Comparison of ENCODE assay signal across 9 mouse cellular contexts in the genomic region with DNA sequence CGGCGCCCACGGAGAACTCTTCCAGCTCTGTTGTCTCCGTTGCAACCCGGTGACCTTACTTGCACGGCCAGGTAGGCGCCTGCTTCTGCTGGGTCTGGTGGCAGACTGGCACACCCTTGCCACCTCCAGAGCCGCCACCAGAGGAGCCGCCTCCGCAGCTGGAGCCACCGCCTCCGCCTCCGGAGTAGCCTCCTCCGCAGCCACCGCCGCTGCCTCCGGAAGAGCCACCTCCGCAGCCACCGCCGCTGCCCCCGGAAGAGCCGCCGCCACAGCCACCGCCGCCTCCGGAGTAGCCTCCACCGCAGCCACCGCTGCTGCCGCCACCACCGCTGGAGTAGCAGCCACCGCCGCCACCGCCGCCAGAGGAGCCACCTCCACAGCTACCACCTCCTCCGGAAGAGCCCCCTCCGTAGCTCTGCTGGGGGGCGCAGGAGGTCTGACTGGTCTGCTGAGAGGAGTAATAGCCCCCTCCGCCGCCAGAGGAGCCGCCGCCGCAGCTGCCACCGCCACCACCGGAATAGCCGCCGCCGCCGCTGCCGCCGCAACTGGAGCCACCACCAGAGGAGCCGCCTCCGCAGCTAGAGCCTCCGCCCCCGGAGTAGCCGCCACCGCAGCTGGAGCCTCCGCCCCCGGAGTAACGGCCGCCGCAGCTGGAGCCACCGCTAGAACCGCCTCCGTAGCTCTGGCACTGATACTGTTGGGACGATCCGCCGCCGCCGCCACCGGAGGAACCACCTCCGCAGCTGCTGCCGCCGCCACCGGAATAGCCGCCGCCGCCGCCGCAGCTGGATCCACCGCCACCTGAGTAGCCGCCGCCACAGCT. TPM values are rescaled to one million over a fixed set of nuclear protein-coding genes. Genes with fewer than 3 reads are reported as not detected.
DNase-seq lines count a peak whose midpoint lies in the region; ATAC-seq and TF ChIP-seq lines count a peak whose summit lies in the region.
"Had no signal": no experiment of that assay in that cellular context is flagged by ENCODE, and none has a peak within 500 bp of the region (broad histone marks: within the 10 kb centered on the region; RNA-seq: fewer than 3 reads in every experiment).

No protein-coding gene starts in this region.

- intact Hi-C loops in heart, postnatal 25 days (cut with DNase I) = no loop called here

- peak; percentile 67 for DNase-seq in right cerebral cortex, adult 18-20 months
- DNase-seq in right cerebral cortex, postnatal 4 days = no peak
- DNase-seq in forebrain, postnatal 0 days = peak; percentile 67
- DNase-seq in heart, postnatal 25 days (ENCODE audit: low spot score) = peak; percentile 47
- DNase-seq in layer of hippocampus, adult 18-20 months (ENCODE audit: low spot score in 2 of 2) = peak; percentile 57 to 68
- DNase-seq in liver, postnatal 0 days = peak; percentile 72
- peak; percentile 73 for DNase-seq in ovary, postnatal 36 days (ENCODE audit: low spot score)
- DNase-seq in thymus, postnatal 4 days = peak; percentile 52

- peak overlapping the region; percentile 82 for H3K9ac ChIP-seq in forebrain, postnatal 0 days
- H3K9ac ChIP-seq in liver, postnatal 0 days (replicated peaks) = peak overlapping the region; percentile 44

- H3K4me2 ChIP-seq in forebrain, postnatal 0 days (ENCODE audit: low read depth) = peak overlapping the region; percentile 88
- peak overlapping the region; percentile 90 for H3K4me2 ChIP-seq in liver, postnatal 0 days (ENCODE audit: low read depth, low read length)

- 2% methylated on average over 78 of the region's 82 CpGs for WGBS in forebrain, postnatal 0 days
- under 1% methylated on average over 65 of the region's 82 CpGs for WGBS in liver, postnatal 0 days (ENCODE audit: insufficient replicate concordance)

- TF ChIP-seq CTCF in forebrain, postnatal 0 days (IDR thresholded peaks at IDR 0.05; ENCODE audit: low read depth) = peak; percentile 51
- TF ChIP-seq CTCF in liver, postnatal 0 days (IDR thresholded peaks at IDR 0.05; ENCODE audit: low read depth) = no peak

- H3K36me3 ChIP-seq in forebrain, postnatal 0 days (ENCODE audit: insufficient read depth) = no peaks in the 10 kb centered on the region
- H3K36me3 ChIP-seq in liver, postnatal 0 days (replicated peaks; ENCODE audit: insufficient read depth, low read length) = no peaks in the 10 kb centered on the region

- H3K9me3 ChIP-seq in forebrain, postnatal 0 days (ENCODE audit: low read length) = no peaks in the 10 kb centered on the region
- H3K9me3 ChIP-seq in liver, postnatal 0 days (ENCODE audit: low read length) = no peaks in the 10 kb centered on the region

- peak overlapping the region; percentile 91 for H3K27ac ChIP-seq in forebrain, postnatal 0 days (ENCODE audit: low read depth, low read length)
- H3K27ac ChIP-seq in liver, postnatal 0 days (ENCODE audit: low read depth) = no peak overlapping the region

- peaks cover 6% of the 10 kb centered on the region for H3K27me3 ChIP-seq in forebrain, postnatal 0 days (ENCODE audit: insufficient read depth, low read length)
- H3K27me3 ChIP-seq in liver, postnatal 0 days (ENCODE audit: insufficient read depth, low read length) = peaks cover 54% of the 10 kb centered on the region

- H3K4me3 ChIP-seq in forebrain, postnatal 0 days (ENCODE audit: low read depth, low read length) = peak overlapping the region; percentile 73
- peak overlapping the region; percentile 63 for H3K4me3 ChIP-seq in liver, postnatal 0 days (ENCODE audit: low read depth, low read length)

- peak; percentile 82 for ATAC-seq in forebrain, postnatal 0 days
- peak; percentile 78 for ATAC-seq in liver, postnatal 0 days

- no peak for TF ChIP-seq EP300 in liver, postnatal 0 days (IDR thresholded peaks at IDR 0.05; ENCODE audit: low read depth)

- H3K4me1 ChIP-seq in forebrain, postnatal 0 days (ENCODE audit: insufficient read depth) = no peaks in the 10 kb centered on the region
- H3K4me1 ChIP-seq in liver, postnatal 0 days (ENCODE audit: insufficient read depth) = peaks cover 10% of the 10 kb centered on the region

RNA-seq across cellular contexts. Expression of gene Lor, which starts 2.3 kb away (rescaled TPM):
- 1.8 and 2.0 TPM in 2 replicates for total RNA-seq in forebrain, postnatal 0 days (2014; rRNA removed)
- polyA plus RNA-seq in forebrain, postnatal 0 days (2015; fragmentation: Nextera tagmentation; extraction: Ambion mirVana) = 10.4 and 14.7 TPM in 2 replicates
- not detected for total RNA-seq in heart, postnatal 25 days (2021)
- total RNA-seq in layer of hippocampus, adult 18-20 months (2021) = 1 to 10 TPM; 4.2 to 4.6 TPM
- polyA plus RNA-seq in liver, postnatal 0 days (2015; fragmentation: Nextera tagmentation; extraction: Ambion mirVana) = 0.06 TPM in 1 of 2 replicates, not detected in the other
- total RNA-seq: MEL had no signal

RNA-seq across cellular contexts. Expression of gene Prr9, which starts 43.1 kb away (rescaled TPM):
- 0.33 TPM in 1 of 2 replicates, not detected in the other for total RNA-seq in forebrain, postnatal 0 days (2014; rRNA removed)
- polyA plus RNA-seq in forebrain, postnatal 0 days (2015; fragmentation: Nextera tagmentation; extraction: Ambion mirVana) = not detected in 2 replicates
- total RNA-seq in heart, postnatal 25 days (2021) = not detected
- total RNA-seq in layer of hippocampus, adult 18-20 months (2021) = not detected
- polyA plus RNA-seq in liver, postnatal 0 days (2015; fragmentation: Nextera tagmentation; extraction: Ambion mirVana) = not detected in 2 replicates
- total RNA-seq: MEL had no signal
